Mouse (Mus musculus): Measurements from ENCODE around the gene Tnrc6c.

The Tnrc6c gene

GRCm38 (mm10) chr11:117727031-117727430 lies 72.9 kb downstream of the Tnrc6c start:
- CTCF ChIA-PET = interaction anchor here in 2 of 4 experiments (0.6 to 1.0 kb wide), 4 partner anchors 12 to 342 kb away, joined by 3 read pairs; no protein-coding TSS in a partner anchor
- POLR2A ChIA-PET = interaction anchor here in 1 of 4 experiments (0.6 to 1.9 kb wide), 3 partner anchors 14 to 339 kb away, joined by 3 to 5 read pairs (median 3); no protein-coding TSS in a partner anchor

GRCm38 (mm10) chr11:117728245-117728644 lies 74.2 kb downstream of the Tnrc6c start:
- ChIA-PET CTCF (interaction anchor here (0.6 to 1.0 kb wide), 6 partner anchors 344 to 1497 kb away, joined by 3 to 8 read pairs (median 3); no protein-coding TSS in a partner anchor), POLR2A (interaction anchor here in 2 of 4 experiments (0.6 to 1.9 kb wide), 14 partner anchors 9 to 1155 kb away, joined by 3 to 6 read pairs (median 4); partner anchors contain the start of genes Gm20708 (in 1 of the 2), Syngr2 (in 1 of the 2) and Tnrc6c (in 1 of the 2))

DNA sequence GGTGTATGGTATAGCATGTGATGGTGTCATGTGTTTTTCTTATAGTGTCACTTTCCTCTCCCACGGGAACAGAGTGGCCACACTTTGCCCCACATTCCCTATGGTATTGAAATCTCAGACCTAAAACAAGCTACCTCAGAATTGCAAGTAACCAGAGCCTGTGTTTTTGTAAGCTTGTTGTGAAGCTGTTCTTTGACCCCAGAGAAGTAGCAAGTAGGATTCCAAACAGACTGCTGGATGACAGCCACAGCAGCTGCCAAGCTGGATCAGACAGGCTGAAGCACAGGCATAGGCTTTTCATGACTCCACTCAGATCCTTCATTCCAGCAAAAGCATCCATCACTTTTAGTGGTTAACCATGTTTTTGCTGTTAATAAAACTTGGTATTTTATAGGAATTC lies 74.8 kb downstream of the Tnrc6c start:
- ChIA-PET CTCF (interaction anchor here (0.6 to 2.2 kb wide), 7 partner anchors 19 to 1498 kb away, joined by 3 to 8 read pairs (median 3); no protein-coding TSS in a partner anchor), POLR2A (interaction anchor here in 2 of 4 experiments (0.6 to 1.9 kb wide), 13 partner anchors 9 to 151 kb away, joined by 3 to 6 read pairs (median 3); partner anchors contain the start of genes Gm20708 (in 1 of the 2), Syngr2 (in 1 of the 2) and Tnrc6c (in 1 of the 2))

- CTCF ChIA-PET = interaction anchor here (0.6 to 2.2 kb wide), 6 partner anchors 20 to 1498 kb away, joined by 3 to 7 read pairs (median 3); no protein-coding TSS in a partner anchor
- POLR2A ChIA-PET = interaction anchor here in 3 of 4 experiments (0.6 to 2.0 kb wide), 13 partner anchors 8 to 352 kb away, joined by 3 to 8 read pairs (median 4); partner anchors contain the start of gene Tnrc6c (in 2 of the 3)
Measured at GRCm38 (mm10) chr11:117729341-117729740, 75.3 kb downstream of the Tnrc6c start.

- CTCF ChIA-PET = interaction anchor here (0.6 to 2.2 kb wide), 9 partner anchors 17 to 1215 kb away, joined by 3 to 7 read pairs (median 3); no protein-coding TSS in a partner anchor
Measured at GRCm38 (mm10) chr11:117729798-117730489, 75.9 kb downstream of the Tnrc6c start.

DNA sequence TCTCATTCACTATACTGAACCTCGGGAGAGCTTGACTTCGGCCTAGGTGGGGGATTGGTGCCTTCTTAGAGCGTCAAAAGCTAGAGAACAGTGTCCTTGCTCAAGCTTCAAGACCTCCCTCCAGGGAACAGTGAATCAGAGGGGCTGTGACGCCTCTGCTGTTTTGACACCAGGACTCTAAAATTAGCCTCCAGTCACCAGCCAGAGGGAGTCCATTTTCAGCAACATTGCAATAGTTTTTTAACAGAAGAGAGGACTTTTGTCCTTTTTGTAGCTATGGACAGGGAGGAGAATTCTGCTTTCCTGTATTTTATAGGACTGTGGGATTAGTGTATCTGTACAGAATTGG lies 76.4 kb downstream of the Tnrc6c start:
- ChIA-PET CTCF (interaction anchor here in 3 of 4 experiments (0.7 to 2.2 kb wide), 7 partner anchors 17 to 372 kb away, joined by 3 to 6 read pairs (median 3); no protein-coding TSS in a partner anchor), POLR2A (interaction anchor here in 3 of 4 experiments (0.5 to 2.1 kb wide), 12 partner anchors 9 to 166 kb away, joined by 3 to 9 read pairs (median 4); partner anchors contain the start of gene Tnrc6c (in 2 of the 3))

More at GRCm38 (mm10) chr11:117729798-117730489, 75.9 kb downstream of the Tnrc6c start:
- POLR2A ChIA-PET = interaction anchor here in 3 of 4 experiments (0.5 to 2.1 kb wide), 15 partner anchors 9 to 353 kb away, joined by 3 to 9 read pairs (median 4); partner anchors contain the start of gene Tnrc6c (in 2 of the 3)

DNA sequence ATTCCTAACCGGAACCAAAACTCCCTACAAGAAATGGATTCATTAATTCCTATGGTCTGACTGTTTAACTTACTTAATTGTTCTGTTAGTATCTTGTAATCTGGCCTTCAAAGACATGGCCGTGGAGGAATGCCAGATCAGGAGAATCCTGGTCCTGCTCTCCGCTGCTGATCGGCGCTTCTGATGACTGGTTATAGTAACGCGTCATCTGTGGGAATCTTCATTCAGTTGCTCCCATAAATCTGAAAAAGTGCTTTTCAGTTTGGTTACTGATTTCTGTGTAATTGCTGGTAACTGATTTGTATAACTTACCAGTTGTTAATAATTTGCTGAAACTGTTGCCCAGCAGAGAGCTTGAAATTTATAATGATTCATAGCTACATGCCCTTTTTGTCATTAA lies 77.4 kb downstream of the Tnrc6c start:
- ChIA-PET CTCF (interaction anchor here in 2 of 4 experiments (0.5 to 1.0 kb wide), 3 partner anchors 59 to 917 kb away, joined by 3 to 4 read pairs (median 3); no protein-coding TSS in a partner anchor), POLR2A (interaction anchor here in 3 of 4 experiments (0.5 to 2.1 kb wide), 12 partner anchors 10 to 94 kb away, joined by 3 to 8 read pairs (median 3); partner anchors contain the start of genes Afmid (in 1 of the 3), Tk1 (in 1 of the 3) and Tnrc6c (in 1 of the 3))

DNA sequence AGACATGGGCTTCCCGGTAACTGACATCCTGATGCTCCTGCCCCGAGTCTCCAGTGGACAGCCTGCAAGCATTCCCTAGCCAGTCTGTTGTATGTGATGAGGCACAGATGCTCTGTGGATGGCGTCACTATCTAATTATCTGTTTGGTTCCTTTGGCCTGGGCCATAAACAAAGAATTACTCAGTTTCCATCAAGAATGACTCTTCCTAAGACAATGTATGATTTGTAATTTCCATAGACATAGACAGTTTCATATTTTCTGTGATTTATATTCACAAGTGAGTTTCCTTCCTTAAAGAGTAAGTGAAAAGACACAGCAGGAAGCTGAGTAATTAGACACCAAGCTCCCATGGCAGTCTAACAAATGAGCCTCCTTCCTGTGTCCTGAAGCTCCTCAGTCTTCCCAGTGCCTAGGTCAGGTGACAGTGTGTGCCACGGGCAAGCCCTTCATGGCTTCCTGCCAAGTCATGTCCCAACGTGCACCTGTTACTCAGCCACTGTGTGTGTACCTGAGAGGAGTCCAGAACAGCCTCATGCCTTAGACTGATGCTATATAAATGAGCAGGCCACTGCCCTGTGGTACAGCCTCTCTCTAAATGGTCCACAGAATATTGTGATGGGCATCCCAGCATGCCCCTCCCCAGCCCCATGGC lies 82.1 kb downstream of the Tnrc6c start:
- ChIA-PET POLR2A (interaction anchor here in 2 of 4 experiments (0.9 kb wide), 2 partner anchors 14 to 96 kb away, joined by 3 read pairs; no protein-coding TSS in a partner anchor), CTCF (interaction anchor here in 1 of 4 experiments (1.0 kb wide), 1 partner anchor 352 kb away, joined by 3 read pairs; no protein-coding TSS in a partner anchor)

GRCm38 (mm10) chr11:117738123-117738522 lies 84.0 kb downstream of the Tnrc6c start:
- POLR2A ChIA-PET = interaction anchor here in 2 of 4 experiments (0.8 to 3.4 kb wide), 3 partner anchors 10 to 15 kb away, joined by 3 to 14 read pairs (median 4); no protein-coding TSS in a partner anchor

GRCm38 (mm10) chr11:117741128-117741527 lies 87.0 kb downstream of the Tnrc6c start:
- ChIA-PET CTCF (interaction anchor here (0.6 kb wide), 8 partner anchors 18 to 366 kb away, joined by 3 to 10 read pairs (median 4); no protein-coding TSS in a partner anchor), POLR2A (interaction anchor here in 3 of 4 experiments (0.7 to 3.4 kb wide), 10 partner anchors 8 to 83 kb away, joined by 3 to 14 read pairs (median 3); no protein-coding TSS in a partner anchor)

More at GRCm38 (mm10) chr11:117738123-117738522, 84.0 kb downstream of the Tnrc6c start:
- CTCF ChIA-PET = no interaction called here

DNA sequence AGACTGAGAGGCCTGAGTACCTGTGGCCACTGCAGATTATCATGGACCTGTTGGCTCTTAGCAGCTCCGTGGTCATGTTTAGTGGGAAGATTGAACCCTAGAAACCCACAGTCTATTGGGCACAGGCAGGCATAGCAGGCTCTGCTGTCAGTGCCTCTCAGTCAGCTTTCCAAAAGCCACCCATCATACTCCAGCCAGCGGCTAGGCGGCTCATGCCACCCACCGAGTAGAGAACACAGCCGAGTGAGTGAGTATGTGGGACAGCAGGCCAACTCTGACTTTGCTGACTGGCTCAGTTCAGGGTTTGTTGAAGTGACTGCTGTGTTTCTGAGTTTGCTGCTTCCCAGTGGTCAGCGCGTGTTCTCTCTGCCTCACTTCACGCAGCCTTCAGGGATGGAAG lies 88.2 kb downstream of the Tnrc6c start:
- POLR2A ChIA-PET = interaction anchor here in 2 of 4 experiments (0.6 to 1.9 kb wide), 6 partner anchors 11 to 41 kb away, joined by 3 to 5 read pairs (median 4); no protein-coding TSS in a partner anchor
- CTCF ChIA-PET = no interaction called here

DNA sequence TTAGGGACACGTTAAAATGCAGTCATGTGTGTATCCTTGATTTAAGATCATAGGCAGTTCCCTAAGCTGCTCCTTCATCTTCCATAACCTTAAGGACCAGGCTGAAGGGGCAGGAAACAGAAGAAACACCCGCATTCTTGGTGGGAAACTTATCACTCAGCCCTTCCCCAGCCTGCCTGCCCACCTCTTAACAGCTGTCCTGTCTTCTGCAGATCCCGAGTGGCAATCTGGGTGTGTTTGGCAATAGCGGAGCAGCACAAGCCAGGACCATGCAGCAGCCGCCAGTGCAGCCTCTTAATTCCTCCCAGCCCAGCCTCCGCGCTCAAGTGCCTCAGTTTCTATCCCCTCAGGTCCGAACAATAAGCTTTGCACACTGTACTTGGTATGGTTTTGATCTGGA lies 88.6 kb downstream of the Tnrc6c start:
- CTCF ChIA-PET = no interaction called here
- POLR2A ChIA-PET = interaction anchor here in 2 of 4 experiments (0.6 to 2.0 kb wide), 6 partner anchors 10 to 88 kb away, joined by 3 to 4 read pairs (median 4); partner anchors contain the start of gene Tnrc6c (in 1 of the 2)

DNA sequence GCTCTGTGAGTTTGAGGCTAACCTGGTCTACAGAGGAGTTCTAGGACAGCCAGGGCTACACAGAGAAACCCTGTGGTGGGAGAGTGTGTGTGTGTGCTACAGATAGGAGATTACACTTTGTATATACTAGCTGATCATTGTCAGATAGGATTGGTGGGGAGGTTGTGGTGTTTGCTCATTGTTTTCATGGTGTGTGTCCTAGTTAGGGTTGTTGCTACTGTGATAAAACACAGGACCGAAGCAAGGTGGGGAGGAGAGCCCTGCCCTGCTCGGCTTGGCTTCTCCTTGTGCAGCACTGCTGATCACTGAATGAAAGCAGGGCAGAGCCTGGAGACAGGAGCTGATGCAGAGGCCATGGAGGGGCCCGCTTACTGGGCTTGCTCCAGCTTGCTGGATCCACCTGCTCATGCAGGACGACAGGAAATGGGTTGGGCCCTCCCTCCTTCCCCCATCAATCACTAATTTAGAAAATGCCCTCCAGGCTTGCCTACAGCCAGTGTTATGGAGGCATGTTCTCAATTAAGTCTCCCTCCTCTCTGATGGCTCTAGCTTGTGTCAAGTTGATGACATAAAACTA lies 89.5 kb downstream of the Tnrc6c start:
- POLR2A ChIA-PET = interaction anchor here in 3 of 4 experiments (0.6 to 2.0 kb wide), 8 partner anchors 10 to 949 kb away, joined by 3 to 5 read pairs (median 4); partner anchors contain the start of gene Tnrc6c (in 1 of the 3)
- CTCF ChIA-PET = interaction anchor here in 2 of 4 experiments (0.6 kb wide), 2 partner anchors 48 to 89 kb away, joined by 3 read pairs; partner anchors contain the start of gene Tnrc6c (in 1 of the 2)

DNA sequence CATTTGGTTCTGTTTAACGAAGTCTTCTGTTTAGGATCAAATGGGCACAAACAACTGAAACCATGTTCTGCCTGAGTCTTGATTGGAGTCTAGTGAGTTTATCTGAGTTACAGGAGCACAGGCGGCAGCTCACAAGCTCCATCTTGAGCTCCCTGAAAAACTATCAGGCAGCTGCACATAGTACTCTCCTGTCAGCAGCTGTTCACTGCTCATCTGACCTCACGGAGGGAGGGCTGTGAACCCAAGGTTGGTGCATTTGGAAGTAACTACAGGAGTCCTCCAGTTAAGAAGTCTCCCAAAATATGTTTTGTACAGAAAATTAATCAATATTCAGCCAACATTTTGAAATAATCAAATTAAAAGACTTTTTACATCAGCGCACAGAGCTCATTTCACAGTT lies 94.5 kb downstream of the Tnrc6c start:
- ChIA-PET CTCF (interaction anchor here in 2 of 4 experiments (0.5 to 1.7 kb wide), 4 partner anchors 34 to 360 kb away, joined by 3 to 6 read pairs (median 4); partner anchors contain the start of genes Socs3 (in 1 of the 2), Tmc6 (in 1 of the 2) and Tmc8 (in 1 of the 2)), POLR2A (interaction anchor here in 2 of 4 experiments (0.6 to 4.7 kb wide), 10 partner anchors 9 to 75 kb away, joined by 3 to 24 read pairs (median 4); partner anchors contain the start of genes Tmc6 (in 1 of the 2) and Tmc8 (in 1 of the 2))

DNA sequence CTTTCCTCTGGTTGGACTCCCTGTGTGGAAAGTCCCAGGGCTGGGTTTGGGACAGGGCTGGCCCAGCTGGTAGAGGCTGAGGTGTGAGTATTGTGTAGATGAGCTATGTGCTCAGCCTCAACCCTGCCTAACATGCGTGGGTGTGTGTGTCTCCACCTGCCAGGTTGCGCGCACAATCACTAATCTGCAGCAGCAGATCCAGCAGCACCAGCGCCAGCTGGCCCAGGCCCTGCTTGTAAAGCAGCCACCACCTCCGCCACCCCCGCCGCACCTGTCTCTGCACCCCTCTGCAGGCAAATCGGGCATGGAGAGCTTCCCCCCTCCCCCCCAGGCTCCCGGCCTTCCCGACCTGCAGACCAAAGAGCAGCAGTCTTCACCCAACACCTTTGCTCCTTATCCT lies 95.3 kb downstream of the Tnrc6c start:
- ChIA-PET CTCF (interaction anchor here in 3 of 4 experiments (0.6 to 1.7 kb wide), 7 partner anchors 11 to 303 kb away, joined by 3 to 9 read pairs (median 5); partner anchors contain the start of genes Tmc6 (in 1 of the 3) and Tmc8 (in 1 of the 3)), POLR2A (interaction anchor here in 3 of 4 experiments (0.6 to 4.7 kb wide), 17 partner anchors 8 to 129 kb away, joined by 3 to 24 read pairs (median 3); partner anchors contain the start of genes Tmc6 (in 1 of the 3) and Tmc8 (in 1 of the 3))

GRCm38 (mm10) chr11:117751544-117751943 lies 97.5 kb downstream of the Tnrc6c start:
- CTCF ChIA-PET = interaction anchor here in 2 of 4 experiments (0.7 to 1.0 kb wide), 2 partner anchors 352 to 908 kb away, joined by 3 to 4 read pairs; no protein-coding TSS in a partner anchor
- POLR2A ChIA-PET = no interaction called here

GRCm38 (mm10) chr11:117755891-117756290 lies 101.8 kb downstream of the Tnrc6c start:
- CTCF ChIA-PET = interaction anchor here in 1 of 4 experiments (1.3 kb wide), 1 partner anchor 25 kb away, joined by 3 read pairs; no protein-coding TSS in a partner anchor
- POLR2A ChIA-PET = interaction anchor here in 1 of 4 experiments (1.4 to 1.6 kb wide), 2 partner anchors 9 to 12 kb away, joined by 3 to 4 read pairs; no protein-coding TSS in a partner anchor
